ENCODE assay signal across 8 mouse cellular contexts in genomic region chr1:180768334-180769168, GRCm38 (mm10). TPM values are rescaled to one million over a fixed set of nuclear protein-coding genes. Genes with fewer than 3 reads are reported as not detected.
A peak's percentile ranks its signal among the peaks of the same experiment; 100 is the strongest.
DNase-seq lines count a peak whose midpoint lies in the region; ATAC-seq and TF ChIP-seq lines count a peak whose summit lies in the region.

No protein-coding gene starts in this region.

- 0 out of 2 replicates have a peak, but pooled peaks cover 8% of the 10 kb centered on the region for H3K9me3 ChIP-seq in E14TG2a.4 (ENCODE audit: low read length)
- no peaks in the 10 kb centered on the region for H3K9me3 ChIP-seq in forebrain, embryonic 11.5 days (ENCODE audit: control insufficient read depth, low read length)
- no peaks in the 10 kb centered on the region for H3K9me3 ChIP-seq in heart, postnatal 0 days (replicated peaks; ENCODE audit: control insufficient read depth, low read length)
- no peaks in the 10 kb centered on the region for H3K9me3 ChIP-seq in liver, embryonic 15.5 days (replicated peaks)
- no peaks in the 10 kb centered on the region for H3K9me3 ChIP-seq in neural tube, embryonic 11.5 days (ENCODE audit: control insufficient read depth, low read length)
- H3K9me3 ChIP-seq in stomach, embryonic 15.5 days: no peaks in the 10 kb centered on the region

- H3K36me3 ChIP-seq in E14TG2a.4 (ENCODE audit: insufficient read depth, low read length): no peaks in the 10 kb centered on the region
- no peaks in the 10 kb centered on the region for H3K36me3 ChIP-seq in forebrain, embryonic 11.5 days (ENCODE audit: control insufficient read depth, insufficient read depth, low read length)
- H3K36me3 ChIP-seq in heart, postnatal 0 days (replicated peaks; ENCODE audit: control insufficient read depth, insufficient read depth, low read length): no peaks in the 10 kb centered on the region
- no peaks in the 10 kb centered on the region for H3K36me3 ChIP-seq in liver, embryonic 15.5 days (replicated peaks)
- H3K36me3 ChIP-seq in neural tube, embryonic 11.5 days (ENCODE audit: control insufficient read depth, insufficient read depth, low read length): no peaks in the 10 kb centered on the region
- H3K36me3 ChIP-seq in stomach, embryonic 15.5 days: no peaks in the 10 kb centered on the region

- TF ChIP-seq EP300 in heart, postnatal 0 days (IDR thresholded peaks at IDR 0.05; ENCODE audit: low read depth): no peak

- H3K4me3 ChIP-seq in E14TG2a.4 (replicated peaks; ENCODE audit: low read length): peak overlapping the region; percentile 82
- peak overlapping the region; percentile 44 for H3K4me3 ChIP-seq in forebrain, embryonic 11.5 days (ENCODE audit: low read depth, low read length)
- H3K4me3 ChIP-seq in heart, postnatal 0 days (ENCODE audit: low read depth, low read length): peak overlapping the region; percentile 65
- peak overlapping the region; percentile 63 for H3K4me3 ChIP-seq in liver, embryonic 15.5 days (replicated peaks)
- peak overlapping the region; percentile 50 for H3K4me3 ChIP-seq in neural tube, embryonic 11.5 days (ENCODE audit: low read depth, low read length)
- H3K4me3 ChIP-seq in stomach, embryonic 15.5 days (replicated peaks): peak overlapping the region; percentile 51

- peak; percentile 86 for ATAC-seq in forebrain, embryonic 11.5 days (replicated peaks; ENCODE audit: low FRiP score)
- peak; percentile 91 for ATAC-seq in heart, postnatal 0 days (ENCODE audit: insufficient read depth, low read depth)
- peak; percentile 74 for ATAC-seq in liver, embryonic 15.5 days (ENCODE audit: insufficient read depth)
- ATAC-seq in neural tube, embryonic 11.5 days (ENCODE audit: insufficient read depth, low FRiP score, low TSS enrichment): peak; percentile 89
- peak; percentile 85 for ATAC-seq in stomach, embryonic 15.5 days (ENCODE audit: insufficient read depth, low FRiP score, low read depth)

- peak; percentile 71 for DNase-seq in c-Kit-positive CD71-positive TER-119-negative erythroid progenitor cells, embryonic 14.5 days (ENCODE audit: low read depth)
- DNase-seq in forebrain, embryonic 11.5 days (ENCODE audit: low spot score): peak; percentile 87
- DNase-seq in heart, postnatal 0 days (ENCODE audit: low spot score): peak; percentile 68
- DNase-seq in kidney, postnatal 25 days: peak; percentile 79 to 87
- peak; percentile 89 for DNase-seq in neural tube, embryonic 11.5 days (ENCODE audit: low spot score)

- TF ChIP-seq CTCF in E14TG2a.4 (conservative IDR thresholded peaks at IDR 0.05; ENCODE audit: low read length): peak; percentile 20; the same call in 1 of the 2 replicates
- TF ChIP-seq CTCF in heart, postnatal 0 days (IDR thresholded peaks at IDR 0.05; ENCODE audit: low read depth): peak; percentile 68

- peak overlapping the region; percentile 74 for H3K4me2 ChIP-seq in forebrain, embryonic 11.5 days (ENCODE audit: low read depth, low read length, severe bottlenecking)
- H3K4me2 ChIP-seq in heart, postnatal 0 days (ENCODE audit: low read depth, low read length): peak overlapping the region; percentile 83
- peak overlapping the region; percentile 77 for H3K4me2 ChIP-seq in liver, embryonic 15.5 days
- H3K4me2 ChIP-seq in neural tube, embryonic 11.5 days (ENCODE audit: low read depth): peak overlapping the region; percentile 86
- peak overlapping the region; percentile 78 for H3K4me2 ChIP-seq in stomach, embryonic 15.5 days

- peaks cover 65% of the 10 kb centered on the region for H3K27me3 ChIP-seq in E14TG2a.4 (ENCODE audit: insufficient read depth, low read length)
- H3K27me3 ChIP-seq in forebrain, embryonic 11.5 days (ENCODE audit: control insufficient read depth, insufficient read depth, low read length): no peaks in the 10 kb centered on the region
- no peaks in the 10 kb centered on the region for H3K27me3 ChIP-seq in heart, postnatal 0 days (ENCODE audit: control insufficient read depth, insufficient read depth, low read length)
- peaks cover 20% of the 10 kb centered on the region for H3K27me3 ChIP-seq in liver, embryonic 15.5 days
- H3K27me3 ChIP-seq in neural tube, embryonic 11.5 days (ENCODE audit: control insufficient read depth, insufficient read depth, low read length): no peaks in the 10 kb centered on the region
- no peaks in the 10 kb centered on the region for H3K27me3 ChIP-seq in stomach, embryonic 15.5 days (replicated peaks)

- H3K9ac ChIP-seq in forebrain, embryonic 11.5 days (ENCODE audit: low read length): peak overlapping the region; percentile 73
- H3K9ac ChIP-seq in heart, postnatal 0 days (replicated peaks; ENCODE audit: low read depth, low read length): peak overlapping the region; percentile 83
- peak overlapping the region; percentile 57 for H3K9ac ChIP-seq in liver, embryonic 15.5 days
- peak overlapping the region; percentile 88 for H3K9ac ChIP-seq in neural tube, embryonic 11.5 days (ENCODE audit: low read length)
- H3K9ac ChIP-seq in stomach, embryonic 15.5 days: peak overlapping the region; percentile 8; the same call in 1 of the 2 replicates

- 3% methylated on average over 37 of the region's 37 CpGs for WGBS in forebrain, embryonic 11.5 days
- 3% methylated on average over 36 of the region's 37 CpGs for WGBS in heart, postnatal 0 days
- 3% methylated on average over 37 of the region's 37 CpGs for WGBS in liver, embryonic 15.5 days (ENCODE audit: insufficient replicate concordance)
- 4% methylated on average over 37 of the region's 37 CpGs for WGBS in neural tube, embryonic 11.5 days
- 3% methylated on average over 37 of the region's 37 CpGs for WGBS in stomach, embryonic 15.5 days

- H3K4me1 ChIP-seq in E14TG2a.4 (replicated peaks; ENCODE audit: low read depth, low read length): peaks cover 40% of the 10 kb centered on the region
- H3K4me1 ChIP-seq in forebrain, embryonic 11.5 days (replicated peaks; ENCODE audit: control insufficient read depth, insufficient read depth, low read length): no peaks in the 10 kb centered on the region; the same call in 1 of the 2 replicates
- H3K4me1 ChIP-seq in heart, postnatal 0 days (ENCODE audit: control insufficient read depth, insufficient read depth): peaks cover 6% of the 10 kb centered on the region; the same call in 1 of the 2 replicates
- H3K4me1 ChIP-seq in liver, embryonic 15.5 days (replicated peaks): peaks cover 39% of the 10 kb centered on the region
- no peaks in the 10 kb centered on the region for H3K4me1 ChIP-seq in neural tube, embryonic 11.5 days (ENCODE audit: control insufficient read depth, insufficient read depth, low read length)
- H3K4me1 ChIP-seq in stomach, embryonic 15.5 days: peaks cover 16% of the 10 kb centered on the region

- H3K27ac ChIP-seq in forebrain, embryonic 11.5 days (ENCODE audit: low read depth, low read length): no peak overlapping the region
- H3K27ac ChIP-seq in heart, postnatal 0 days (ENCODE audit: low read depth): peak overlapping the region; percentile 65
- peak overlapping the region; percentile 61; the same call in 1 of the 2 replicates for H3K27ac ChIP-seq in liver, embryonic 15.5 days (replicated peaks)
- peak overlapping the region; percentile 49; the same call in 1 of the 2 replicates for H3K27ac ChIP-seq in neural tube, embryonic 11.5 days (ENCODE audit: low read depth, low read length)
- peak overlapping the region; percentile 36 for H3K27ac ChIP-seq in stomach, embryonic 15.5 days

RNA-seq across cellular contexts. Expression of gene Acbd3, which starts 42.7 kb away (rescaled TPM):
- polyA plus RNA-seq in forebrain, embryonic 11.5 days (2014; fragmentation: Nextera tagmentation; extraction: Ambion mirVana): 21.6 and 22.8 TPM in 2 replicates
- total RNA-seq in heart, postnatal 0 days (2014; rRNA removed; ENCODE audit: low replicate concordance): 21.7 and 26.4 TPM in 2 replicates
- 13.2 and 13.5 TPM in 2 replicates for polyA plus RNA-seq in heart, postnatal 0 days (2015; fragmentation: Nextera tagmentation; extraction: Ambion mirVana)
- polyA plus RNA-seq in liver, embryonic 15.5 days (2015; fragmentation: Nextera tagmentation; extraction: Ambion mirVana): 7.6 and 8.3 TPM in 2 replicates
- polyA plus RNA-seq in neural tube, embryonic 11.5 days (2014; fragmentation: Nextera tagmentation; extraction: Ambion mirVana): 23.1 and 24.6 TPM in 2 replicates
- polyA plus RNA-seq in stomach, embryonic 15.5 days (2015; fragmentation: Nextera tagmentation; extraction: Ambion mirVana): 23.7 and 23.9 TPM in 2 replicates

RNA-seq across cellular contexts. Expression of gene H3f3a, which starts 45.2 kb away (rescaled TPM):
- 3,157 and 3,206 TPM in 2 replicates for polyA plus RNA-seq in forebrain, embryonic 11.5 days (2014; fragmentation: Nextera tagmentation; extraction: Ambion mirVana)
- 1,123 and 1,337 TPM in 2 replicates for total RNA-seq in heart, postnatal 0 days (2014; rRNA removed; ENCODE audit: low replicate concordance)
- 1,661 and 1,734 TPM in 2 replicates for polyA plus RNA-seq in heart, postnatal 0 days (2015; fragmentation: Nextera tagmentation; extraction: Ambion mirVana)
- 2,115 and 2,296 TPM in 2 replicates for polyA plus RNA-seq in liver, embryonic 15.5 days (2015; fragmentation: Nextera tagmentation; extraction: Ambion mirVana)
- 3,301 and 3,463 TPM in 2 replicates for polyA plus RNA-seq in neural tube, embryonic 11.5 days (2014; fragmentation: Nextera tagmentation; extraction: Ambion mirVana)
- polyA plus RNA-seq in stomach, embryonic 15.5 days (2015; fragmentation: Nextera tagmentation; extraction: Ambion mirVana): 1,924 and 2,089 TPM in 2 replicates

Comparison
In these comparisons a context has a peak if more than half of its experiments do, and no peak if none do; other contexts are left out.
1. H3K9ac ChIP-seq: peak in every context shown above with its lines; median percentile 88 in neural tube, embryonic 11.5 days; 83 in heart, postnatal 0 days; 73 in forebrain, embryonic 11.5 days; 57 in liver, embryonic 15.5 days; 8 in stomach, embryonic 15.5 days.